25 mouse cellular contexts compared by ENCODE assay signal in genomic region chr11:84078601-84079000, GRCm38 (mm10). TPM values are rescaled to one million over a fixed set of nuclear protein-coding genes. Genes with fewer than 3 reads are reported as not detected.
DNase-seq lines count a peak whose midpoint lies in the region; ATAC-seq and TF ChIP-seq lines count a peak whose summit lies in the region.
"Had no signal": no experiment of that assay in that cellular context is flagged by ENCODE, and none has a peak within 500 bp of the region (broad histone marks: within the 10 kb centered on the region; RNA-seq: fewer than 3 reads in every experiment).

No protein-coding gene starts in this region.

- peak; percentile 52 for DNase-seq in gastrocnemius, adult 18-20 months (ENCODE audit: low spot score)
- no peak for DNase-seq in gastrocnemius, postnatal 10 days
- no peak for DNase-seq in kidney, adult 8-10 months
- DNase-seq in lung, postnatal 0 days (ENCODE audit: low spot score): no peak
- no peak for DNase-seq in lung, adult 18-20 months
- DNase-seq in skeletal muscle tissue, adult 2 months (ENCODE audit: low read depth, low spot score): peak; percentile 81
- DNase-seq in embryo, embryonic 9.5 days (ENCODE audit: extremely low spot score): no peak
- DNase-seq: adrenal gland, postnatal 25 days; cerebellum, adult 18-20 months; cerebellum, postnatal 10 days; heart, postnatal 36 days; left cerebral cortex, postnatal 4 days; liver, embryonic 13.5 days; lung, adult 2 months; thymus, postnatal 4 days had no signal

- no peak for TF ChIP-seq EP300 in lung, postnatal 0 days (IDR thresholded peaks at IDR 0.05)

- no peaks in the 10 kb centered on the region for H3K27me3 ChIP-seq in kidney, embryonic 16.5 days (ENCODE audit: insufficient read depth, low read length)
- H3K27me3 ChIP-seq in lung, postnatal 0 days (replicated peaks; ENCODE audit: insufficient read depth, low read length): no peaks in the 10 kb centered on the region
- H3K27me3 ChIP-seq: forebrain, embryonic 15.5 days; hindbrain, embryonic 13.5 days; liver, embryonic 13.5 days; midbrain, embryonic 12.5 days; neural tube, embryonic 13.5 days had no signal

- TF ChIP-seq CTCF in lung, postnatal 0 days (IDR thresholded peaks at IDR 0.05): no peak

- H3K36me3 ChIP-seq in kidney, embryonic 16.5 days (ENCODE audit: insufficient read depth, low read length): peaks cover 24% of the 10 kb centered on the region; the same call in 1 of the 2 replicates
- no peaks in the 10 kb centered on the region for H3K36me3 ChIP-seq in lung, postnatal 0 days (ENCODE audit: insufficient read depth, low read length)

- H3K9me3 ChIP-seq in kidney, embryonic 16.5 days (ENCODE audit: low read length): no peaks in the 10 kb centered on the region
- no peaks in the 10 kb centered on the region for H3K9me3 ChIP-seq in lung, postnatal 0 days (ENCODE audit: low read length)
- H3K9me3 ChIP-seq: forebrain, embryonic 15.5 days; heart, embryonic 10.5 days; hindbrain, embryonic 13.5 days; liver, embryonic 13.5 days; megakaryocyte, embryonic 14.5 days; midbrain, embryonic 12.5 days; neural tube, embryonic 13.5 days had no signal

- WGBS in kidney, embryonic 16.5 days: 89% methylated on average over 9 of the region's 9 CpGs
- WGBS in lung, postnatal 0 days: 74% methylated on average over 9 of the region's 9 CpGs

- no peak for ATAC-seq in kidney, embryonic 16.5 days (ENCODE audit: low FRiP score, low TSS enrichment)
- ATAC-seq in lung, postnatal 0 days: no peak
- ATAC-seq: CD4-positive, CD25-positive, alpha-beta regulatory T cell, adult 4 months; forebrain, embryonic 15.5 days; intestine, embryonic 16.5 days had no signal

- H3K27ac ChIP-seq in kidney, embryonic 16.5 days (ENCODE audit: low read length): peak overlapping the region; percentile 78
- 0 out of 2 replicates have a peak overlapping the region, but pooled peaks have one; percentile 75 for H3K27ac ChIP-seq in lung, postnatal 0 days (ENCODE audit: low read length)
- H3K27ac ChIP-seq: forebrain, embryonic 15.5 days; heart, embryonic 10.5 days; hindbrain, embryonic 13.5 days; liver, embryonic 13.5 days; midbrain, embryonic 12.5 days; neural tube, embryonic 13.5 days had no signal

- H3K4me2 ChIP-seq in kidney, embryonic 16.5 days (replicated peaks; ENCODE audit: low read depth, low read length): no peak overlapping the region
- H3K4me2 ChIP-seq in lung, postnatal 0 days (replicated peaks; ENCODE audit: low read depth, low read length): no peak overlapping the region
- H3K4me2 ChIP-seq: forebrain, embryonic 15.5 days; hindbrain, embryonic 13.5 days; liver, embryonic 13.5 days; midbrain, embryonic 12.5 days; neural tube, embryonic 13.5 days had no signal

- peaks cover 20% of the 10 kb centered on the region for H3K4me1 ChIP-seq in kidney, embryonic 16.5 days (ENCODE audit: insufficient read depth, low read length)
- peaks cover 4% of the 10 kb centered on the region; the same call in 1 of the 2 replicates for H3K4me1 ChIP-seq in lung, postnatal 0 days (ENCODE audit: insufficient read depth, low read depth, low read length)
- H3K4me1 ChIP-seq: liver, embryonic 13.5 days; midbrain, embryonic 12.5 days; neural tube, embryonic 13.5 days had no signal

- no peak overlapping the region for H3K4me3 ChIP-seq in kidney, embryonic 16.5 days (ENCODE audit: low read length)
- no peak overlapping the region for H3K4me3 ChIP-seq in lung, postnatal 0 days (ENCODE audit: low read depth, low read length)
- H3K4me3 ChIP-seq: forebrain, embryonic 15.5 days; heart, embryonic 10.5 days; hindbrain, embryonic 13.5 days; liver, embryonic 13.5 days; megakaryocyte, embryonic 14.5 days; midbrain, embryonic 12.5 days; neural tube, embryonic 13.5 days had no signal

- H3K9ac ChIP-seq in kidney, embryonic 16.5 days (replicated peaks; ENCODE audit: low read length): no peak overlapping the region
- no peak overlapping the region for H3K9ac ChIP-seq in lung, postnatal 0 days (replicated peaks; ENCODE audit: low read depth)
- H3K9ac ChIP-seq: forebrain, embryonic 15.5 days; hindbrain, embryonic 13.5 days; liver, embryonic 13.5 days; midbrain, embryonic 12.5 days; neural tube, embryonic 13.5 days had no signal

RNA-seq across cellular contexts. Expression of gene Dusp14, which starts 9.5 kb away (rescaled TPM):
- total RNA-seq in gastrocnemius, adult 18-20 months (2021): 1 to 10 TPM; 6.0 to 7.7 TPM
- total RNA-seq in gastrocnemius, postnatal 10 days (2021): 10 to 100 TPM in 1 of 2 experiments, 1 to 10 TPM in 1; 8.5 to 10.4 TPM
- 45.4 and 54.6 TPM in 2 replicates for polyA plus RNA-seq in kidney, embryonic 16.5 days (2015; fragmentation: Nextera tagmentation; extraction: Ambion mirVana)
- polyA plus RNA-seq in lung, postnatal 0 days (2015; fragmentation: Nextera tagmentation; extraction: Ambion mirVana): 66.7 and 69.2 TPM in 2 replicates
- total RNA-seq: common myeloid progenitor, adult 5-6 weeks had no signal

RNA-seq across cellular contexts. Expression of gene Tada2a, which starts 50.8 kb away (rescaled TPM):
- 10 to 100 TPM; 11.4 to 12.5 TPM for total RNA-seq in gastrocnemius, adult 18-20 months (2021)
- total RNA-seq in gastrocnemius, postnatal 10 days (2021): 10 to 100 TPM; 14.2 TPM
- polyA plus RNA-seq in kidney, embryonic 16.5 days (2015; fragmentation: Nextera tagmentation; extraction: Ambion mirVana): 34.1 and 36.1 TPM in 2 replicates
- 14.9 and 15.0 TPM in 2 replicates for polyA plus RNA-seq in lung, postnatal 0 days (2015; fragmentation: Nextera tagmentation; extraction: Ambion mirVana)

RNA-seq across cellular contexts. Expression of gene Acaca, which starts 50.9 kb away (rescaled TPM):
- total RNA-seq in gastrocnemius, adult 18-20 months (2021): 10 to 100 TPM; 11.4 to 17.3 TPM
- 10 to 100 TPM; 15.7 to 16.4 TPM for total RNA-seq in gastrocnemius, postnatal 10 days (2021)
- 12.0 TPM in 2 replicates for polyA plus RNA-seq in kidney, embryonic 16.5 days (2015; fragmentation: Nextera tagmentation; extraction: Ambion mirVana)
- 6.5 and 7.9 TPM in 2 replicates for polyA plus RNA-seq in lung, postnatal 0 days (2015; fragmentation: Nextera tagmentation; extraction: Ambion mirVana)

Comparison
In these comparisons a context has a peak if more than half of its experiments do, and no peak if none do; other contexts are left out.
1. DNase-seq: peak in gastrocnemius, adult 18-20 months (single experiment) and skeletal muscle tissue, adult 2 months (single experiment); none in gastrocnemius, postnatal 10 days (single experiment), kidney, adult 8-10 months (0 of 2), lung, postnatal 0 days (single experiment), lung, adult 18-20 months (0 of 2) and embryo, embryonic 9.5 days (single experiment).